Mouse (Mus musculus) embryonic facial prominence, embryonic 13.5 days (tissue): ENCODE results near the gene Memo1. TPM values are rescaled to one million over a fixed set of nuclear protein-coding genes. Genes with fewer than 3 reads are reported as not detected.

Source experiments
- ATAC-seq: fragments of 200-750 bp; cut with Nextera tagmentation; 2 replicates; pipeline ENCODE4 v1.8.0; 2017; ENCODE audit warnings: low read depth; ENCODE audit not compliant: insufficient number of reproducible peaks, insufficient read depth, low FRiP score, low TSS enrichment
- H3K27ac ChIP-seq: fragments of 300-500 bp; sonication (generic); 2 replicates; pipeline ENCODE4 v1.5.1; 2015; ENCODE audit warnings: moderate library complexity, mild to moderate bottlenecking, inconsistent platforms
- H3K27me3 ChIP-seq: fragments of 300-500 bp; sonication (generic); 2 replicates; pipeline ENCODE4 v1.6.1; 2015; ENCODE audit warnings: mild to moderate bottlenecking, inconsistent platforms
- H3K36me3 ChIP-seq: fragments of 300-500 bp; sonication (generic); 2 replicates; pipeline ENCODE4 v1.6.1; 2015; ENCODE audit warnings: mild to moderate bottlenecking, inconsistent platforms
- H3K4me1 ChIP-seq: fragments of 300-500 bp; sonication (generic); 2 replicates; pipeline ENCODE4 v1.6.1; 2015; ENCODE audit warnings: inconsistent platforms
- H3K4me2 ChIP-seq: fragments of 300-500 bp; sonication (generic); 2 replicates; pipeline ENCODE4 v1.6.1; 2015; ENCODE audit warnings: moderate library complexity, mild to moderate bottlenecking, inconsistent platforms
- H3K4me3 ChIP-seq: fragments of 300-500 bp; sonication (generic); 2 replicates; pipeline ENCODE4 v1.5.1; 2015; ENCODE audit warnings: mild to moderate bottlenecking, inconsistent platforms
- H3K9ac ChIP-seq: fragments of 300-500 bp; sonication (generic); 2 replicates; pipeline ENCODE4 v1.6.1; 2015; ENCODE audit warnings: mild to moderate bottlenecking, inconsistent platforms
- H3K9me3 ChIP-seq: fragments of 300-500 bp; sonication (generic); 2 replicates; pipeline ENCODE4 v1.6.1; 2016; ENCODE audit warnings: inconsistent platforms
- WGBS: fragments of 180-500 bp; shearing (Covaris S2); methylation state at CpG from one replicate; pipeline ENCODE4 v1.1.7; 2015; ENCODE audit warnings: mixed read lengths; 5-methylcytosine and 5-hydroxymethylcytosine counted together
- polyA plus RNA-seq: library from polyadenylated mRNA; unstranded; fragments of >200 nt; fragmentation: Nextera tagmentation; extraction: Ambion mirVana; gene quantifications from 2 replicates; pipeline ENCODE4 v1.2.1, GENCODE M21; 2015

The Memo1 gene
- polyA plus RNA-seq, 1 experiment from 2014 or later: 80.3 TPM

DNA sequence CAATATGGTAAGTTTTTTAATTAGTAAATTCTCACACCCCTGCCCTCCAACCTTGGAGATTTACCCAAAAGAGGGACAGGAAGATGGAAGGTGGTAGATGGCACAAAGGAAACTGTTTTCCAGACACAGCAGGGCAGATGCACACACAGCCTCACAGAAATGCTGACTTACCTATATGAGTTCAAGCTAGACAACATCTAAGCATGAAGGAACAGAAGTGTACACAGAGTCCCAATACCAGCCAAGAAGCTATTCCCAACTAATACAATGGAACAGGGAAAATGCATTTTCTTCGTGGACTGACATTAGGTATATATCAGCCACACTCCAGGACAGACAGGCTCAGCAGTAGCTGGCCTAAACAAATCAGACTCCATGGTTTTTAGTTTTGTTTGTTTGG lies 122.5 kb downstream of the Memo1 start:
- Histone ChIP-seq H3K9me3 (no peaks in the 10 kb centered on the region), H3K27ac (no peak overlapping the region), H3K36me3 (no peaks in the 10 kb centered on the region), H3K4me2 (no peak overlapping the region), H3K4me1 (no peaks in the 10 kb centered on the region), H3K4me3 (no peak overlapping the region), H3K27me3 (no peaks in the 10 kb centered on the region), H3K9ac (no peak overlapping the region)
- no peak for ATAC-seq
- WGBS: 71% methylated on average over 1 of the region's 1 CpGs

DNA sequence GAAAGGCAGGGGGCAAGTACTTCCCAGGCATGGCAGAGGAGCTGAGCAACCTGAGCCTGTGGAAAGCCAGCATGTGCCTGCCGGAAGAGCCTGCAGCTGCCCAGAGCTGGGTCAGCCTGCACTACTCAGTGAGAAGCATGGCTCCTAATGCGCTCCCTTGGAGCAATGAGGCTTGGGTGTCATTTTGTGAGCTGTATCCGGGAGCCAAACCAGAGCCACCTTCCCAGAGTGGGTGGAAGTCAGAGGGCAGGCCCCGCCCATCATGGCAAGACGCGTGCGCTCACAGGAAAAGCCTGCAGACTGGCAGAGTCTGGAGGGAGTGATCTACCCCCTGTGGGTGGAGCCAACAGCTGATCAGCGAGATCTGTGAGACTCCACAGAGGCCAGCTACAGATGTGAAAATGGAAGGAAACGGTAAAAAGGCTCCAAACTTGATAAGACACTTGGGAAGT lies 135.9 kb downstream of the Memo1 start:
- Histone ChIP-seq H3K4me2 (peak overlapping the region; percentile 71), H3K27ac (no peak overlapping the region), H3K27me3 (no peaks in the 10 kb centered on the region), H3K36me3 (no peaks in the 10 kb centered on the region), H3K4me3 (peak overlapping the region; percentile 44), H3K9me3 (no peaks in the 10 kb centered on the region), H3K9ac (peak overlapping the region; percentile 61; the same call in 1 of the 2 replicates), H3K4me1 (no peaks in the 10 kb centered on the region)
- peak; percentile 88 for ATAC-seq
- WGBS: under 1% methylated on average over 9 of the region's 9 CpGs

DNA sequence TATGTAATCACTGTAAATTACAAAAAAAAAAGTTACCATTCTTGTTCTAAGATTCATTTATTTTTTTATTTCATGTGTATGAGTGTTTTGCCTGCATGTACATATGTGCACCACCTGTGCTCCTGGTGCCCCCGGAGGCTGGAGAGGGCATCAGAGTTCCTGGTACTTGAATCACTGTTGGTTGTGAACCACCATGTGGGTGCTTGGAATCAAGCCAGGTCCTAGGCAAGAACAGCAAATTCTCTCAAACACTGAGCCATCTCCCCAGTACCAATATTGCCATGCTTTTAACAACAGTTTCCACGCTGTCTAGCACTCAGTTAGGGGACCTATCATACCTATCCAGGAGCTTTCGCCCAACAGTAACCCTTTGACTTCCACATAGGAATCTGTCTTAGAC lies 137.2 kb downstream of the Memo1 start:
- H3K27ac ChIP-seq: no peak overlapping the region
- H3K9ac ChIP-seq: no peak overlapping the region
- no peak for ATAC-seq
- no peaks in the 10 kb centered on the region for H3K9me3 ChIP-seq
- H3K4me3 ChIP-seq: no peak overlapping the region
- no peaks in the 10 kb centered on the region for H3K4me1 ChIP-seq
- no peak overlapping the region for H3K4me2 ChIP-seq
- WGBS: 81% methylated on average over 3 of the region's 3 CpGs
- H3K27me3 ChIP-seq: no peaks in the 10 kb centered on the region
- no peaks in the 10 kb centered on the region for H3K36me3 ChIP-seq

Other genes starting within 250 kb of the Memo1 start
- not detected in 2 replicates for gene Srd5a2, start 247.6 kb downstream of the Memo1 start, polyA plus RNA-seq
- gene Dpy30, start 28.4 kb upstream of the Memo1 start, polyA plus RNA-seq: 226 and 247 TPM in 2 replicates
- 15.6 and 20.3 TPM in 2 replicates for gene Spast, start 43.5 kb upstream of the Memo1 start, polyA plus RNA-seq
- 38.4 and 42.8 TPM in 2 replicates for gene Slc30a6, start 100.1 kb upstream of the Memo1 start, polyA plus RNA-seq
- gene Nlrc4, start 163.6 kb upstream of the Memo1 start, polyA plus RNA-seq: 0.26 and 0.38 TPM in 2 replicates
- gene Yipf4, start 194.0 kb upstream of the Memo1 start, polyA plus RNA-seq: 56.5 and 60.5 TPM in 2 replicates
- 102 and 105 TPM in 2 replicates for gene Birc6, start 232.8 kb upstream of the Memo1 start, polyA plus RNA-seq